Mouse (Mus musculus) limb, embryonic 13.5 days (tissue): ENCODE measurements at regions not wholly inside any gene's neighbourhood (a gene's known extent, or its start where the extent isn't known, plus 50 kb on each side); places are given as distances from the start of the nearest gene placed in this dataset.
A peak's percentile ranks its signal among the peaks of the same experiment; 100 is the strongest.
"Not testable (repeated sequence)": the region's sequence is repeated elsewhere in the genome, so short reads cannot be mapped to it uniquely, and the experiment has no call there.

Experiments used
- ATAC-seq: fragments of 200-750 bp; cut with Nextera tagmentation; 2 replicates; pipeline ENCODE4 v1.8.0; 2017; ENCODE audit warnings: low read depth, moderate number of reproducible peaks, moderate TSS enrichment; ENCODE audit not compliant: low FRiP score
- H3K27ac ChIP-seq: fragments of 300-500 bp; sonication (generic); 2 replicates; pipeline ENCODE4 v1.5.1; 2015; ENCODE audit warnings: inconsistent platforms, mild to moderate bottlenecking, moderate library complexity
- H3K27me3 ChIP-seq: fragments of 300-500 bp; sonication (generic); 2 replicates; pipeline ENCODE4 v1.6.1; 2015; ENCODE audit warnings: mild to moderate bottlenecking, inconsistent platforms
- H3K36me3 ChIP-seq: fragments of 300-500 bp; sonication (generic); 2 replicates; pipeline ENCODE4 v1.6.1; 2015; ENCODE audit warnings: inconsistent platforms, mild to moderate bottlenecking, moderate library complexity
- H3K4me1 ChIP-seq: fragments of 300-500 bp; sonication (generic); 2 replicates; pipeline ENCODE4 v1.6.1; 2015; ENCODE audit warnings: inconsistent platforms
- H3K4me2 ChIP-seq: fragments of 300-500 bp; sonication (generic); replicated peaks from 2 replicates; pipeline ENCODE4 v1.6.1; 2015; ENCODE audit warnings: inconsistent platforms, mild to moderate bottlenecking, moderate library complexity
- H3K4me3 ChIP-seq: fragments of 300-500 bp; sonication (generic); 2 replicates; pipeline ENCODE4 v1.5.1; 2015; ENCODE audit warnings: moderate library complexity, mild to moderate bottlenecking, inconsistent platforms
- H3K9ac ChIP-seq: fragments of 300-500 bp; sonication (generic); 2 replicates; pipeline ENCODE4 v1.6.1; 2015; ENCODE audit warnings: mild to moderate bottlenecking, inconsistent platforms
- H3K9me3 ChIP-seq: fragments of 300-500 bp; sonication (generic); 2 replicates; pipeline ENCODE4 v1.6.1; 2016; ENCODE audit warnings: inconsistent platforms
- WGBS: fragments of 180-500 bp; shearing (Covaris S2); methylation state at CpG from one replicate; pipeline ENCODE4 v1.1.7; 2015; 5-methylcytosine and 5-hydroxymethylcytosine counted together

DNA sequence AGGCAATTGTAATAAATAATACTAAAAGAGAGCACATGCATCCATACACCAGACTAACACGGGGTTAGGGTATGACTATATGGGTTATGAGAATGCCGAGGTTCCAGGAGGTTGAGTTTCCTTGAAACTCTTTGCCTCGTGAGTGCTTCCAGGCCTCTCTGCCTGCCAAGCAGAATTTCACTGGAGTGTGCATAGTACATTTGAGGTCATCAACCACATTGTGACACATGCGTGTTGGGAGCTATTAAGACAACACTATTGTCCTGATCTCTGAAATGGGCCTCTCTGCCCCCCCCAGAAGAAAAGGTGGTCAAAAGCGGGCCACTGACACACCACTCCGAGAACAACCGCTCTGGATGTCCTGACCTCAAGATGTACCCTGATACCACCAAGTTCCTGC is 655.8 kb downstream of the Hdgfl1 start:
- no peak for ATAC-seq
- Histone ChIP-seq H3K9ac (no peak overlapping the region), H3K4me3 (no peak overlapping the region), H3K27me3 (no peaks in the 10 kb centered on the region), H3K4me1 (no peaks in the 10 kb centered on the region), H3K36me3 (no peaks in the 10 kb centered on the region), H3K27ac (no peak overlapping the region), H3K4me2 (no peak overlapping the region), H3K9me3 (no peaks in the 10 kb centered on the region)
- 89% methylated on average over 7 of the region's 7 CpGs for WGBS

- not testable (repeated sequence) for H3K4me1 ChIP-seq, H3K27ac ChIP-seq, H3K9ac ChIP-seq, H3K4me3 ChIP-seq, H3K9me3 ChIP-seq, H3K4me2 ChIP-seq, H3K36me3 ChIP-seq, ATAC-seq, H3K27me3 ChIP-seq
- WGBS: 68% methylated on average over 1 of the region's 1 CpGs
Measured at GRCm38 (mm10) chr13:26113723-26114122, 656.2 kb downstream of the Hdgfl1 start.

DNA sequence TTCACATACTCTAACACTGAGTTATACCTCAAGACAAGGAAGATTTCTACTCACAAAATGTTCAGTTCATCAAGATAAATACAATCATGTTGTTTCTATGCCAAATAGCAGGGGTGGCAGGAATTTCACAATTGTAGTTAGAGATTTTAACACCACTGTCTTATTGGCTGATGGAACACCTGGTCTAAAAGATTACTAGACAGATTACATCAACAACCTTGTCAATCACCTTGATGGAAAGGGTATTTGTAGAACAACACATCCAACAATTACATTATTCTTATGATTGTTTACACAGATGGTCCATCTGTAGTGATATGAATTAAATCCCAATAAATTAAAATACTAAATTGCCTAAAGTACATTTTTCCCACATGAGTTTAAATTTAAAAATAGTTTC is 657.4 kb downstream of the Hdgfl1 start:
- no peak overlapping the region for H3K27ac ChIP-seq
- ATAC-seq: no peak
- no peak overlapping the region for H3K4me2 ChIP-seq
- no peaks in the 10 kb centered on the region for H3K4me1 ChIP-seq
- H3K9ac ChIP-seq: no peak overlapping the region
- no peaks in the 10 kb centered on the region for H3K9me3 ChIP-seq
- H3K36me3 ChIP-seq: no peaks in the 10 kb centered on the region
- no peaks in the 10 kb centered on the region for H3K27me3 ChIP-seq
- H3K4me3 ChIP-seq: no peak overlapping the region

DNA sequence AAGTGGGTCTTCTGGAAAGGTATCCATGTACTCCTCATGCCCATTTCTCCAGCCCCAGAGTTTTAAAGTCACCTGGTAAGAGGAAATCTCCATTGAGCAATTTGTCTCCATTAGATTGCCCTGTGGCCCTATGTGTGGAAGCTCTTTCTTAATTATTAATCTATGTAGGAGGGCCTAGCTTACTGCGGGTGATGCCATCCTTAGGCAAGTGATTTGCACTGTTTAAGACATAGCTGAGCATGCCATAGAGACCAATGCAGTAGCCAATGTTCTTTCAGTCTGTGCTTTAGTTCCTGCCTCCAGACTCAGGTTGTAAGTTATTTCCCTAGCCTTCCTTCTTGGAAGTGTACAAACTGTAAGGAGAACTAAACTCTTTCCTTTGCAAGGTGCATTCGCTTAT is 661.0 kb downstream of the Hdgfl1 start:
- WGBS: 94% methylated on average over 2 of the region's 2 CpGs
- Histone ChIP-seq H3K4me2 (no peak overlapping the region), H3K27ac (no peak overlapping the region), H3K9ac (no peak overlapping the region), H3K36me3 (no peaks in the 10 kb centered on the region), H3K27me3 (no peaks in the 10 kb centered on the region), H3K9me3 (no peaks in the 10 kb centered on the region), H3K4me1 (no peaks in the 10 kb centered on the region), H3K4me3 (no peak overlapping the region)
- no peak for ATAC-seq

DNA sequence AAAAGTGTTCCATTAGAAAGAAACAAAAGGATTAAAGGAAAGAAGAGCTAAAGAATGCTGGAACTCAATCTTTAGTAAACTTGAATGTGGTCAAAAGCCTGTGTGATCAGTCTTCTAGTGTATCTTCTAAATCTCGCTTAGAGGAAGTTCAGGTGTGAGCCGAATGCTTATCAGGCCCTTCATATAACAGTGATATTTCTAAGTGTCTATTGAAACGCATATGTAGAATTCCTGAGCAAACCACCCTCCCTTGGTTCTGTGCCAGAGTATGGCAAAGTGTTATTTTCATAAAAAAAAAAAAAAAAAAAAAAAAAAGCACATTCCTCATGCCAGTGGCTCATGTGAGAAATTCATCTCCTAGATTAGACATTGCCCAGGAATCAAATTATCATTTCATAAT is 681.2 kb downstream of the Hdgfl1 start:
- no peaks in the 10 kb centered on the region for H3K9me3 ChIP-seq
- H3K4me2 ChIP-seq: no peak overlapping the region
- no peak for ATAC-seq
- H3K4me1 ChIP-seq: 0 out of 2 replicates have a peak, but pooled peaks cover 5% of the 10 kb centered on the region
- no peak overlapping the region for H3K27ac ChIP-seq
- H3K9ac ChIP-seq: no peak overlapping the region
- no peaks in the 10 kb centered on the region for H3K27me3 ChIP-seq
- no peaks in the 10 kb centered on the region for H3K36me3 ChIP-seq
- no peak overlapping the region for H3K4me3 ChIP-seq
- 80% methylated on average over 3 of the region's 3 CpGs for WGBS

DNA sequence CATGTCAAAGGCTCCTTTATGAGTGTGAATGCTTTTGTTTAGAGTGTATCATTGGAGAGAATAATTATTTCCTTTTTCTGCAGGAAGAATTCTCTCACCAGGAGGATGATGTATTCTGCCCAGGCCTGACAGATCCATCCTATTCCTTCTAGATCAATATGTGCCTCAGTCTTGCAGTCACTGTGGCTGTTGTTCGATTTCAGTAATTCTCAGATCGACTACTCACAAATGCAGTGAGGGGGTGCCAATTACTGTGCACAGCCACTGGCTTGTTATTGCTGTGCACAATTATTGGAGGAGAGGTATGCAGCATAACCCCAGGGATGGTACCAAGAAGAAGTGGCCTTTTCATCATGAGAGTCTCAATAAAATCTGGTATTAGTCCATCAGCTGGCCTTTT is 689.2 kb downstream of the Hdgfl1 start:
- no peak overlapping the region for H3K4me3 ChIP-seq
- H3K27me3 ChIP-seq: no peaks in the 10 kb centered on the region
- H3K9me3 ChIP-seq: no peaks in the 10 kb centered on the region
- no peak overlapping the region for H3K9ac ChIP-seq
- no peaks in the 10 kb centered on the region for H3K36me3 ChIP-seq
- peak overlapping the region; percentile 61; the same call in 1 of the 2 replicates for H3K27ac ChIP-seq
- ATAC-seq: no peak
- peaks cover 17% of the 10 kb centered on the region for H3K4me1 ChIP-seq
- no peak overlapping the region for H3K4me2 ChIP-seq
- WGBS: 31% methylated on average over 2 of the region's 2 CpGs

- H3K4me2 ChIP-seq: no peak overlapping the region
- no peak overlapping the region for H3K9ac ChIP-seq
- no peak overlapping the region for H3K4me3 ChIP-seq
- peak; percentile 76; the same call in 1 of the 2 replicates for ATAC-seq
- peak overlapping the region; percentile 61; the same call in 1 of the 2 replicates for H3K27ac ChIP-seq
- no peaks in the 10 kb centered on the region for H3K9me3 ChIP-seq
- H3K4me1 ChIP-seq: peaks cover 17% of the 10 kb centered on the region
- no peaks in the 10 kb centered on the region for H3K27me3 ChIP-seq
- 13% methylated on average over 4 of the region's 4 CpGs for WGBS
- no peaks in the 10 kb centered on the region for H3K36me3 ChIP-seq
Measured at GRCm38 (mm10) chr13:26080302-26080701, 689.7 kb downstream of the Hdgfl1 start.

- Histone ChIP-seq H3K4me3 (no peak overlapping the region), H3K9me3 (no peaks in the 10 kb centered on the region), H3K27me3 (no peaks in the 10 kb centered on the region), H3K36me3 (no peaks in the 10 kb centered on the region), H3K4me2 (no peak overlapping the region), H3K9ac (no peak overlapping the region), H3K4me1 (peaks cover 17% of the 10 kb centered on the region), H3K27ac (peak overlapping the region; percentile 65; the same call in 1 of the 2 replicates)
- no peak for ATAC-seq
- 87% methylated on average over 1 of the region's 1 CpGs for WGBS
Measured at GRCm38 (mm10) chr13:26079362-26079761, 690.6 kb downstream of the Hdgfl1 start.

DNA sequence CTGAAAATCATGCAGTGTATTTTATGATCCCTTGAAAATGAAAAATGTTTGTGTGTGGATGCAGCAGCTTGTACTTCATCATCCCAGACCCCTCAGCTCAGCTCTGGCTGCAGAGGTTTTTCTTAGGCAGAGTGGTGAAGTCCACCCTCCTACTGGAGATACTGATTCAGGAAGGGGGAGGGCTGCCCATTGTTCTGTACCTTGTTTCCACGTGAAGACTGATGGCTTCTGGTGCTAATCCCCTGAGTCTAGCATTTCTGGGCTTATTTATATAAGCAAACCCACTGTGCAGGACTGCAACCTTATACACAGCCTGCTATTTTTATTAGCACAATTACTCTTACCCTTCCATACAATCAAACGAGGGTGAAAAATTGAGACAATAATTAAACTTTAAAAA is 708.6 kb downstream of the Hdgfl1 start:
- no peaks in the 10 kb centered on the region for H3K9me3 ChIP-seq
- no peaks in the 10 kb centered on the region for H3K27me3 ChIP-seq
- H3K4me3 ChIP-seq: no peak overlapping the region
- no peak overlapping the region for H3K9ac ChIP-seq
- no peak overlapping the region for H3K27ac ChIP-seq
- no peak overlapping the region for H3K4me2 ChIP-seq
- ATAC-seq: no peak
- no peaks in the 10 kb centered on the region for H3K36me3 ChIP-seq
- 19% methylated on average over 2 of the region's 2 CpGs for WGBS
- H3K4me1 ChIP-seq: no peaks in the 10 kb centered on the region

GRCm38 (mm10) chr13:26037699-26038098 is 732.3 kb downstream of the Hdgfl1 start:
- H3K27ac ChIP-seq: no peak overlapping the region
- H3K27me3 ChIP-seq: no peaks in the 10 kb centered on the region
- no peak overlapping the region for H3K9ac ChIP-seq
- no peak overlapping the region for H3K4me3 ChIP-seq
- H3K4me1 ChIP-seq: no peaks in the 10 kb centered on the region
- no peaks in the 10 kb centered on the region for H3K36me3 ChIP-seq
- no peak overlapping the region for H3K4me2 ChIP-seq
- H3K9me3 ChIP-seq: no peaks in the 10 kb centered on the region
- no peak for ATAC-seq

GRCm38 (mm10) chr13:26026386-26026785 is 743.6 kb downstream of the Hdgfl1 start:
- no peaks in the 10 kb centered on the region for H3K27me3 ChIP-seq
- H3K4me3 ChIP-seq: no peak overlapping the region
- no peaks in the 10 kb centered on the region for H3K4me1 ChIP-seq
- ATAC-seq: no peak
- H3K9ac ChIP-seq: no peak overlapping the region
- H3K27ac ChIP-seq: no peak overlapping the region
- no peak overlapping the region for H3K4me2 ChIP-seq
- WGBS: 63% methylated on average over 3 of the region's 3 CpGs
- no peaks in the 10 kb centered on the region for H3K9me3 ChIP-seq
- no peaks in the 10 kb centered on the region for H3K36me3 ChIP-seq

DNA sequence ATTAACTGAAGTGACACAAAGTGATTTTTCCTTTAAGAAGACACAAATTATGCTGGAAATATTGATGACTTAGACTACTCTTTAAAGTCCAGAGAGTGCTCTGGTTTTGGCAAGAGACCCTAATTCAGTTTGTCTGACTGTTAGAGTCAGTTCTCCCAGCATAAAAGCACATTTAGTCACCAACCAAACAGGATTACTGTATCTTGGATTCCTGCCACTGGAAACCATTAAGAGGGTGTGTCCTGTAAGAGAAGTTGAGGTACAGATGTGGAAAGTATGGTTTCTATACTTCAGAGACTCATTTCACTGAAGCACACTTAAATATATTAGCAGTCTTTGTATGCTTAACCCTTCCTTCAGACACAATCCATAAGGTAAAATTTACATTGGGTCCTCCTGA is 745.3 kb downstream of the Hdgfl1 start:
- ATAC-seq: no peak
- Histone ChIP-seq H3K9ac (no peak overlapping the region), H3K4me1 (no peaks in the 10 kb centered on the region), H3K36me3 (no peaks in the 10 kb centered on the region), H3K9me3 (no peaks in the 10 kb centered on the region), H3K27me3 (no peaks in the 10 kb centered on the region), H3K4me3 (no peak overlapping the region), H3K27ac (no peak overlapping the region), H3K4me2 (no peak overlapping the region)

GRCm38 (mm10) chr13:26020491-26020890 is 749.5 kb downstream of the Hdgfl1 start:
- 60% methylated on average over 2 of the region's 2 CpGs for WGBS
- no peak overlapping the region for H3K4me2 ChIP-seq
- H3K9ac ChIP-seq: no peak overlapping the region
- no peak overlapping the region for H3K27ac ChIP-seq
- no peaks in the 10 kb centered on the region for H3K9me3 ChIP-seq
- H3K4me1 ChIP-seq: no peaks in the 10 kb centered on the region
- ATAC-seq: no peak
- no peak overlapping the region for H3K4me3 ChIP-seq
- no peaks in the 10 kb centered on the region for H3K36me3 ChIP-seq
- H3K27me3 ChIP-seq: no peaks in the 10 kb centered on the region
